ENCODE assay signal across 23 mouse cellular contexts in the genomic region with DNA sequence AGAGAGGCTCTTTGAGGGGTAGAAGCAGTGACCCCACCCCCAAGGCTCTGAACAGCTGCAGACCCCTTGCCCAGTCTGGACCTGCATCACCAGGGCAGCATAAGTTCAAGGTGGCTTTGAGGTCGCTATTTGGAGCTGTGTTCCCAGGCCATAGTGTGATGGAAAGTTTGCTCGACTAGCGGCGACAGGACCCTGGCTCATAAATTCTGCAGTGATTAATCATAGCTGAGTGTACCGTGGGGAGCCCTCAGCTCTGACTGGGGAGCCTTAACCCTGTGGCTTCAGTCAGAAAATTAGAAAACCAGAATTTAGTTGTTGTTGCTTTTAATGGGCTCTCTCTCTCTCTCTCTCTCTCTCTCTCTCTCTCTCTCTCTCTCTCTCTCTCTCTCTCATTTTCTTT. TPM values are rescaled to one million over a fixed set of nuclear protein-coding genes. Genes with fewer than 3 reads are reported as not detected.
DNase-seq lines count a peak whose midpoint lies in the region; ATAC-seq lines count a peak whose summit lies in the region.
"Had no signal": no experiment of that assay in that cellular context is flagged by ENCODE, and none has a peak within 500 bp of the region (broad histone marks: within the 10 kb centered on the region; RNA-seq: fewer than 3 reads in every experiment).

No protein-coding gene starts in this region.

- 0 out of 2 replicates have a peak, but pooled peaks have one; percentile 14 for ATAC-seq in limb, embryonic 13.5 days (ENCODE audit: low FRiP score, low read depth)
- ATAC-seq: forebrain, embryonic 15.5 days; hindbrain, embryonic 16.5 days; inflammation-experienced regulatory T-cells, adult 6 months; intestine, postnatal 0 days had no signal

- H3K9me3 ChIP-seq in limb, embryonic 13.5 days = no peaks in the 10 kb centered on the region
- H3K9me3 ChIP-seq in midbrain, embryonic 10.5 days (replicated peaks) = no peaks in the 10 kb centered on the region
- H3K9me3 ChIP-seq: embryonic facial prominence, embryonic 15.5 days; forebrain, embryonic 15.5 days; hindbrain, embryonic 12.5 days had no signal

- H3K27ac ChIP-seq in limb, embryonic 13.5 days = no peak overlapping the region
- H3K27ac ChIP-seq in midbrain, embryonic 10.5 days (replicated peaks) = no peak overlapping the region
- H3K27ac ChIP-seq: embryonic facial prominence, embryonic 15.5 days; forebrain, embryonic 15.5 days; hindbrain, embryonic 12.5 days had no signal

- peaks cover 15% of the 10 kb centered on the region for H3K4me1 ChIP-seq in limb, embryonic 13.5 days
- H3K4me1 ChIP-seq in midbrain, embryonic 10.5 days = peaks cover 43% of the 10 kb centered on the region

- H3K27me3 ChIP-seq in limb, embryonic 13.5 days = no peaks in the 10 kb centered on the region; the same call in 1 of the 2 replicates
- peaks cover 25% of the 10 kb centered on the region for H3K27me3 ChIP-seq in midbrain, embryonic 10.5 days (ENCODE audit: low read depth, poor library complexity, severe bottlenecking)
- H3K27me3 ChIP-seq: embryonic facial prominence, embryonic 15.5 days; forebrain, embryonic 15.5 days; hindbrain, embryonic 12.5 days had no signal

- 16% methylated on average over 5 of the region's 5 CpGs for WGBS in limb, embryonic 13.5 days
- 90% methylated on average over 5 of the region's 5 CpGs for WGBS in midbrain, embryonic 10.5 days

- H3K4me2 ChIP-seq in limb, embryonic 13.5 days (replicated peaks) = no peak overlapping the region
- H3K4me2 ChIP-seq: embryonic facial prominence, embryonic 15.5 days; forebrain, embryonic 15.5 days; heart, embryonic 11.5 days; hindbrain, embryonic 12.5 days had no signal

- no peak overlapping the region for H3K4me3 ChIP-seq in limb, embryonic 13.5 days
- H3K4me3 ChIP-seq in midbrain, embryonic 10.5 days = no peak overlapping the region
- H3K4me3 ChIP-seq: embryonic facial prominence, embryonic 15.5 days; erythroblast, embryonic 14.5 days; forebrain, embryonic 15.5 days; hindbrain, embryonic 12.5 days had no signal

- peak; percentile 9 to 15 for DNase-seq in adrenal gland, postnatal 36 days
- DNase-seq in adrenal gland, adult 2 months = no peak
- peak; percentile 3 for DNase-seq in urinary bladder, postnatal 14 days (ENCODE audit: low spot score)
- DNase-seq in urinary bladder, adult 2 months (ENCODE audit: low spot score) = no peak
- no peak for DNase-seq in midbrain, embryonic 10.5 days (ENCODE audit: low spot score)
- DNase-seq in thymus, postnatal 36 days = no peak
- DNase-seq: adrenal gland, postnatal 10 days; cerebellum, adult 18-20 months; cerebellum, postnatal 10 days; gastrocnemius, postnatal 10 days; heart, postnatal 4 days had no signal

- H3K36me3 ChIP-seq in limb, embryonic 13.5 days = no peaks in the 10 kb centered on the region
- H3K36me3 ChIP-seq in midbrain, embryonic 10.5 days = peaks cover 22% of the 10 kb centered on the region
- H3K36me3 ChIP-seq: embryonic facial prominence, embryonic 15.5 days; forebrain, embryonic 15.5 days had no signal

- no peak overlapping the region for H3K9ac ChIP-seq in limb, embryonic 13.5 days
- H3K9ac ChIP-seq: embryonic facial prominence, embryonic 15.5 days; forebrain, embryonic 15.5 days; hindbrain, embryonic 12.5 days had no signal

RNA-seq across cellular contexts. Expression of gene Prmt8, which starts 54.4 kb away (rescaled TPM):
- total RNA-seq in adrenal gland, postnatal 36 days (2021) = not detected
- total RNA-seq in adrenal gland, adult 2 months (2021) = not detected
- not detected in 2 replicates for polyA plus RNA-seq in adrenal gland, adult 2 months (2012; rRNA removed)
- 0.06 TPM in 1 of 2 replicates, not detected in the other for polyA plus RNA-seq in urinary bladder, adult 2 months (2012; rRNA removed)
- 0.11 and 0.17 TPM in 2 replicates for polyA plus RNA-seq in limb, embryonic 13.5 days (2015; fragmentation: Nextera tagmentation; extraction: Ambion mirVana)
- polyA plus RNA-seq in midbrain, embryonic 10.5 days (2016; fragmentation: Nextera tagmentation; extraction: Ambion mirVana) = 18.3 and 22.1 TPM in 2 replicates
- total RNA-seq: CH12.LX; heart, adult 18-20 months had no signal
- polyA plus RNA-seq: erythroblast, embryonic 14.5 days; heart, embryonic 16.5 days; inflammation-experienced regulatory T-cells, adult 6 months had no signal

Comparison
In these comparisons a context has a peak if more than half of its experiments do, and no peak if none do; other contexts are left out.
1. DNase-seq: peak in adrenal gland, postnatal 36 days (2 of 2) and urinary bladder, postnatal 14 days (single experiment); none in adrenal gland, adult 2 months (single experiment), urinary bladder, adult 2 months (single experiment), midbrain, embryonic 10.5 days (single experiment) and thymus, postnatal 36 days (0 of 2).
2. RNA of gene Prmt8, which starts 54.4 kb away (polyA plus RNA-seq): 18.3 to 22.1 TPM in midbrain, embryonic 10.5 days; 0.11 to 0.17 TPM in limb, embryonic 13.5 days, 0.06 TPM in urinary bladder, adult 2 months and not detected in adrenal gland, adult 2 months; every median in the first group is over 10 times any median in the second.